Mouse (Mus musculus) liver, embryonic 14.5 days (tissue): ENCODE data around the gene Smyd1.
"Not testable (repeated sequence)": the region's sequence is repeated elsewhere in the genome, so short reads cannot be mapped to it uniquely, and the experiment has no call there.

ENCODE experiments used
- CTCF ChIP-seq: IDR thresholded peaks from 2 replicates; pipeline ENCODE4 v1.5.1; 2016; ENCODE audit warnings: antibody characterized with exemption, low read depth, control low read depth
- EP300 ChIP-seq: IDR thresholded peaks from 2 replicates; pipeline ENCODE4 v1.6.1; 2016; ENCODE audit warnings: antibody characterized with exemption, low read depth

DNA sequence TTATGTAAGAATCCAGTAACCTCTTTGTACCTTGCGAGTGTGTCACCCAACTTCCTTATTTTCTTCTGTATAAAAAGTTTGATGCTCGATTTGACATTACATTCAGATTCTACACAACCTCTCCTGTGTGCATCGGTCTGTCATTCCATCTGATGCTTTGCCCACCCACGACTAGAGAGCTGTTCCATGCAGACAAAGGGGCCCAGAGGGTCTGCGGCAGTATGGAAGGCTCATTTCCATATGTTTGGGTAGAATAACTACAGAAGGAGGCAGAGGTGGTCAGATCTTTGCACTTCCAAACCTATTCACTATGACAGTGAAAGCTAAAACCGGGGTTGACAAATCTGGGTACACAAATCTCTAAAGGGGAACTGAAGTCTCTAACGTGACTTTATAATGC, 54.4 kb downstream of the Smyd1 start:
- not testable (repeated sequence) for TF ChIP-seq CTCF, EP300
